Mouse (Mus musculus) heart, adult 11 months (tissue): ENCODE measurements around the gene Jagn1.
A peak's percentile ranks its signal among the peaks of the same experiment; 100 is the strongest.

Source experiments
- DNase-seq: peaks from one replicate; pipeline ENCODE4 v3.0.0; 2022

Gene Jagn1

DNA sequence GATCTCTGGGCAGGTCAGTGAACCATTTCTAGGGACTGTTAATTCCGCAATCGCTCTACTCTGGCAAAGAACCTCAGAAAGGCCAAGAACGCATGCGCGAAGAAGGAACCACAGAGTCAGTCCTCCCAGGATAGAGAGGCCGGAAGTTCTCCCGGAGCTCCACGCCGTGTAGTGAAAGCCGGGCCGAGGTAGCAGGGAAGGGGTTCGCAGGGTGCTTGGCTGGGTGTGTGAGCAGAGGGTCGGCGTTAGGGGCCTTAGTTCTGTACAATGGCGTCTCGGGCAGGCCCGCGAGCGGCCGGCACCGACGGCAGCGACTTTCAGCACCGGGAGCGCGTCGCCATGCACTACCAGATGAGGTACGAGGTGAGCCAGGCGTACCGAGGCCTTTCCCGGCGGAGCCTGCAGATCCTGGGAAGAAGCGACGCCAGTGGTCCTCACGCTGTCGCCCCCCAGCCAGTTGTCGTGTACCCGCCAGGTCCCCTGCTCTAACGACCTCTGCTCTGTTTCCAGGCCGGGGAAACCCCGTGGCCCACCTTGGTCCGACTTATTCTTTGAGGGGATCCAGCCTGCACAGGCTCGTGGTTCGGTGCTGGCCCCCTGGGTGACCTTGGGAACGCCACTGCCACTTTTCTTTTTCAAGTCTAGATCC lies at the start of gene Jagn1:
Gene Jagn1, plus strand, starts transcription at position 128 of the 649 bp plus-strand sequence.
- peak; percentile 99 for DNase-seq

DNA sequence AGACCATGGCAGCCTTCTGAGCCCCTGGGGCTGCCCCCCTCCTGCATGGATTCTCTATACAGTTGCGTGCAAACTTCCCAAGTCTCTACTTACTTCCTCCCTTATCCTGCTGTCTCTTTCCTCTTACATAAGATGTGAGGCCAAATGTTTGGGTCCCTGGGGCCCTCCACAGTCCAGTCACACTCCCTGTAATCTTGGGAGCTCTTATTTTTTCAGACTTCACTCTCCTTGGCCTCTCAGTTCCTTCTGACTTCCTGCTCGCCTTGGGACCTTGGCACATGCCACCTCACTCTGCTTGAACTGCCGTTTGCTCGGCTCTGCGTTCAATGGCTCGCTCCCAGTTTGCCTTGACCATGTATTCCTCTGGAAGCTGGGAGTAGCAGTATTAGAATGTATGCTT lies 48.4 kb upstream of the Jagn1 start:
- DNase-seq = peak; percentile 96

DNA sequence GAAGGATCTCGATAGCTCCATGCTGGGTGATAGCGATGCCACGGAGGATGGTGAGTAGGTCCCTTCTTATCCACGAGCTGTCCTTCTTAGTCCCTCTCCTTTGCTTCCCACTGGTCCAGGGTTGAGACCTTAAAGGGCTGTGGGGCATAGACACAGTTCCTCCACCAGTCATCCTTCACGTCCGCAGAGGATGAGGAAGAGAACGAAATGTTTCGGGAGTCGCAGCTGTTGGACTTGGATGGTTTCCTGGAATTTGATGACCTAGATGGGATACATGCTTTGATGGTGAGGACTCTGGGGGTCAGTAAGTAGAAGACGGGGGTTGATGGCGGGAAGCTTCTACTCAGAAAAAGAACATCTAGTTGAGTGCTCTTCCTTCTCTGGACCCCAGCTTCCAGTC lies 47.6 kb upstream of the Jagn1 start:
- DNase-seq = peak; percentile 91

DNA sequence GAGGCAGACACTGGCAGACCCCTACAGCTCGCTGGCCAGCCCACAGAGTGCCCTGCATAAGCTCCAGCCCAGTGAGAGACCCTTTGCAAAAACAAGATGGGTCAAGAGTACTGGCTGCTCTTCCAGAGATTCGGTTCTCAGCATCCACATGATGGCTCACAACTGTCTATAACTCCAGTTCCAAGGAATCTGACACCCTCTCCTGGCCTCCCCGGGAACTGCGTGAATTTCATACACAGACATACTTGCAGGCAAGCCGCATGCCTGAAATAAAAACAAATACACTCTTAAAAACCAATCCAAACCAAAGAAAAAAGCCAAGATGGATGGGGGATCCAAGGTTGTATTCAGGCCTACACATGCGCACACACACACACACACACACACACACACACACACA lies 46.9 kb upstream of the Jagn1 start:
- no peak for DNase-seq

DNA sequence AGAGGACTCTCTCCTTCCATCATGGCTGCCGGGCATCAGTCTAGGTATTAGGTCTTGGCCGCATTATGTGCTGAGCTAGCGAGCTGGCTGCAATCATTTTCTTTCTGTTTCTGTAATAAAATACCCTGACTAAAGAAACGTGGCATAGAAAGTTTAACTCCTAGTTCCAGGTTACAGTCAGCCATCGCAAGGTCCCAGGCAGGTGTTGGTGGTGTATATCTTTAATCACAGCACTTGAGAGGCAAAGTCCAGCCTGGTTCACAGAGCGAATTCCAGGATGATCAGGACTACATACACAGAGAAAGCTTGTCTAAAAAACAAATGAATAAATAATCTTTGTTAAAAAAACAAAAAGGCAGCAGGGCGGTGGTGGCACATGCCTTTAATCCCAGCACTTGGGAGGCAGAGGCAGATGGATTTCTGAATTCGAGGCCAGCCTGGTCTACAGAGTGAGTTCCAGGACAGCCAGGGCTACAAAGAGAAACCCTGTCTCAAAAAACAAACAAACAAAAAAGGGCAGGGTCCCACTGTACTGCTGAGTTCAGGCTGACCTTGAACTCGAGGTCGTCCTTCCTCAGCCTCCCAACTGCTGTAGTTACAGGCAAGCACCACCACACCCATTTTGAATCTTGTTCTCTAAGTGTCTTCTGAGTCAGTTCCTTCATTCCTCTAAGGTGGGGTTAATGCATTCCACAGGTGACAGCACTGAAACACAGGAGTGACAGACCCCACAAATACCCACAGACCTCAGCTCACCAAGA lies 45.9 kb upstream of the Jagn1 start:
- DNase-seq = peak; percentile 85

DNA sequence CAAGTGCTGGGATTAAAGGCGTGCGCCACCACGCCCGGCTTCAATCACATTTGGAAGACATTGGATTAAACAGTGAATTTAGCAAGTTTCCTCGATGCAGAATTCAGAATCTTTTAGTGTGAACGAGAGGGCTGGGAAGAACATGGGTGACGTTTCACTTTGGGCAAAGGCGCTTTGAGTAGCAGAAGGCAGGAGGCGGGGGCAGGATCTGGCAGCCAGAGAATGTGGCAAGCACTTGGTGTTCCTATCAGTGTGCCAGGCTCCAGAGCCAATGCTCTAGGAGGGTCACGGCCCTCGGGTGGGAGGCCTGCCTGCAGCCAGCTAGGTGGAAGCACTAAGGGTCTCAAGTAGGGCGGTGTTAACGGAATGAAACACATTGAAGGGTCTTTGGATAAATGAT lies 40.3 kb upstream of the Jagn1 start:
- peak; percentile 94 for DNase-seq

DNA sequence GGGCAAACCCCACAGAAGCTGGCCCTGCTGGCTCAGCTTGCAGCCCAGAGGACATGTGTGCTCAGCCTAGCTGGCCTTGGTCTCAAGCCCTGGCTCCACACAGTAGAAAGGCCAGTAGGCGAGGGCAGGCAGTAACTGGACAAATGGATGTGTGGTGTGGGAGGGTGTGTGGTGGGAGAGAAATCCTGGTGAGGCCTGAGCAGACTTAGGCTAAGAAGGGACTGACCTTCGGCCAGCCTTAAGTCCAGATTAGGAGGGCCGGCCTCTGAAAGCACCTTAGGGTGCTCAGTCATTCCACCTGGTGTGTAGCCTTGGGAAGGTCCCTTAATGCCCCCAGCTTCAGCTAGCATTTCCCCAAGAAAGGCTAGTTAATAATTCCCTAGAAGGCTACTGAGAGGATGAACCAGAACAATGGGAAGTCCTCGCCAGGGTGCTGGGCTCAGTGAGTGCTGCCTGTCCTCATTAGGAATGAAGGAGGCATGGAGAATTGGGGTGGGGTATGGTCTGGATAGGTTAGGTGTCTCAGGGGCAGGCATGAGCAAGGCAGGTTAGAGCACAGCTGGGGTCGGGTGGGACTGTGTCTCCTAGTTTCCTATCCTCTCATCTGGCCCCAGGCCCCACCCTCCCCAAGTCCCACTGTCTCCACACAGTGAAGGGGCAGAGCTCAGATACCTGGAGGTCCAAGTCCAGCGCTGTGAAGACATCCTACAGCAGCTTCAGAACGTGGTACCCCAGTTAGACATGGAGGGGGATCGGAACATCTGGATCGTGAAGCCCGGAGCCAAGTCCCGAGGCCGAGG lies 37.5 kb upstream of the Jagn1 start:
- DNase-seq = peak; percentile 90

DNA sequence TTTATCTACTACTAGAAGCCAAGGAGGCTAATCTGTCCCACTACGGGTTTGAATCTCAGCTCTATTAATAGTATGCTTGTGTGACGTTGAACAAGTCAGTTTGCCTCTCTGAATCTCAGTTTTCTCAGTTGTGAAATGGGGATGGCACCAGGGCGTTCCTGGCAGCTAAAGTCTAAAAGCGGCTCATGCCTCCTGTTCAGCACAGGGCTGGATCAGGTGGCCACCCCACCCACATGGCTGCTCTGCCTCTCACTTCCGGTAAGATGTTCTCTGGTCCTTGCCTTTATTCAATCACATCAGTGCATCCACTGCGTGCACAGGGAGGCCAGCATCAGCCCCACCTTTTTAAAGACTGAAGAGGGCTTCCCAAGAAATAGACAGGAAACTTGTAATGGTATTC lies 36.9 kb upstream of the Jagn1 start:
- no peak for DNase-seq

DNA sequence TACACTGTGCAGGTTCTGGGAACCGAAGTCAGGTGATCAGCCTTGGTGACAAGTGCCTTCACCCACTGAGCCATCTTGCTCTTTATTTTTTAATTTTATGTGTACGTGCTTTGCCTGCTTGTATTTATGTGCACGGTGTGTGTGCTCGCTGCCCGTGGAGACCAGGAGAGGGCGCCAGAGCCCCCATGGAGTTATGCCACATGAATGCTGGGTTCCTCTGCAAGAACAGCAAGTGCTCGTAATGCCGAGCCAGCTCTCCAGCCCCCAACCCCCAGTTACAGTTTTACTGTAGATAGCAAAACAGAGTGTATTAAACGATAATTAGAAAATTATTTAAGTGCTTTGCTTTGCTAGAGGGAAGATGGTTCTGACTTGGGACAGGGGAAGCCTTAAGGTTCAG lies 35.7 kb upstream of the Jagn1 start:
- peak; percentile 85 for DNase-seq

DNA sequence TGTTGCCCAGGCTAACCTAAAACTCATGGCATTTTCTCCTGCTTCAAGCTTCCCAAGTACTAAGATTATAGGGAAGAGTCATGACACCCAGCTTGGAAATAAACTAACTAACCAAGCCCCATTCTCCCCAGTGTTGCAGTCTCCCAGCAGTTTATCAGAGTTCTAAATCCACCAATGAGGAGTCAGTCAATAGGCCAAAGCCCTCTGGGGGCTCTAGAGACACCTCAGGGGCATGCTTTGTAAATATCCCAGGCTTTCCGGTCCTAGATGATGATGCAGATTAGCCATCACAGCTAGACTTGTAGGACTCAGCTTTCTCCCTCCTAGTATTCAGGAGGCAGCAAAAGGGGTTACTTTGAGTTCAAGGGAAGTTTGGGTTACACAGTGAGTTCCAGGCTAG lies 32.4 kb upstream of the Jagn1 start:
- no peak for DNase-seq

DNA sequence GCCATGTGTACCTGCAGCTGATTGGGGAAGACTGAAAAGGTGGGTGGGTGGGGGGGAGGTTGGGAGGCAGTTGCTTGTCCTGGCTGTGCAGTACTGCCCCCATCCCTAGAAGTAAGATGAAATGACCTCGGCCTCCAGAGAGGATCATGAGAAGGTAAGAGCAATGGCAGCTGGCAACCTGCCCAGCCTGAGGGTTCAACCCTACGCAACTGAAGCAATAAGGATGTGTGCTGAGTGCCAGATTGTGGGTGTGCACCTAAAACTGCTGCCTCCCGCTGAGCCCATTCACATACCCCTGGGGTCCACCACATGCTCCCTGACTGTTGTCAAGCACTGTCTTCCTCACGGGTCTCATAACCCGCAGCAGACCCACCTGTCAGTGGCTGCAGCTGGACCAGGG lies 26.0 kb upstream of the Jagn1 start:
- no peak for DNase-seq

DNA sequence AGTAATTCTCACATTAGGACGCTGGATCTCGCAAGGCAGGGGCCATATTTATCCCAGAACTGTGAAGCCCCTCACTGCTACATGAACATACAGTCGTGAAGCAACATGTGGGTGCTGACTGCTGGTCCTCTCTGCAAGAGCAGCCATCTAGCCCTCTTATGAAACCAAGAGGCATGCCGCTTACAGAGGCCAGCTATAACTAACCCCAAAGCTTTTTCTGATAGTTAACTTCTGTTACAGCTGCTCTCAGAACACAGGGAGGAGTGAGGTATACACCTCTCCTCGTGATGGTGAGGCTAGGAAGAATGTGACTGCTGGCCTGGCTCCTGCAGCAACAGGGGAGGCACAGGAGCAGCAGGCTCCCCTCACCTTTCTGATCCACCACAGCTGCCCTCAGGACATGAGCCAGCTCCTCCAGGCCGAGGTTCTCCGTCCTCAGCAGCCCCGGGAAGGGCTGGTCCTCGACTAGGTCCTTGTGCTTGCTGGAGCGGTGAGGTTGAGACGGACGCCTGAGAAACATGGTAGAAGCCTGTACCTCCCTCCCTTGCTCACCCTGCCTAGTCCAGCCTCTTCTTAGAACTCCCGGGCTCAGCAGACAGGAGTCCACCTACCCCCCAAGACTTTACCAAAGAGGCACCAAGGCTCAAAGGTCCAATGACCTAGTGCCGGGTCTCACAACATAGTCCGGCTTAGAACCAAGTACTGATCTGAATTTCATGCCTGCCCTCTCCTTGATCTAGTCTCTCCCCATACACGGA lies 23.7 kb upstream of the Jagn1 start:
- no peak for DNase-seq

DNA sequence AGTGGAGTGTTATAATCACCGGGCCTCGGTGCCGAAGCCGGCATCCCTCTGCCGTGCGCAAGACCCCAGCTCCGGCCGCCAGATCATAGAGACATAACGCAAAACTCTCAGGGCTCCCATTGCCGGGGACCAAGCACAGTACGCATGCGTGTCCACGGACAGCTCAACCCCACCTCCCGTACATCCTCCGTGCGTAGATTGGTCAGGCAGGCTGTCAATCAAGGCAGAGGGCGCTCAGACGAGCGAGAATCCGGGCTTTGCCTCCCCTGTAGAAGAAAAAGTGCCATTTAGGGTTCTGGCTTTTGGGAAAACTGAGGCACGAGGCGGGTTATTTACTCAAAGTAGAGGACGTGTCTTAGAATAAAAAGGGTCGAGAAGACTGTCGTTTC lies 23.2 kb upstream of the Jagn1 start, which contains the start of gene Rpusd3:
Gene Rpusd3, minus strand, starts transcription at position 142 of the 389 bp plus-strand sequence.
- peak; percentile 100 for DNase-seq

DNA sequence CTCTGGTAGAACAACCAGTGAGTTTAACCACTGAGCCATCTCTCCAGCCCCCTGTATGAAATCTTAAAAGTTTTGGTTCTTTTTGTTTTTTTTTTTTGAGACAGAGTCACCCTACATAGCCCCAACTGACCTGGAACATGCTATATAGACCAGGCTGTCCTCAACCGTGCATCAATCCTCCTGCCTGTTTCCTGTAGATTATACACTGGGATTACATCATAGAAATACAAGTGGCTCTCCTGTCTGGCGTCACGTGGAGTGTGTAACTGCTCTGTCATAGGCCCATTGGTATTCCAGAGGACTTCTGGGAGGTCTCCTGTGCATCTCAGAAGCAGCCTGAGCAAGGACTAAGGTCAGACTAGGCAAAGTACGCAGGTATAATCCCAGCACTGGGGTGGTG lies 19.4 kb upstream of the Jagn1 start:
- DNase-seq = no peak

DNA sequence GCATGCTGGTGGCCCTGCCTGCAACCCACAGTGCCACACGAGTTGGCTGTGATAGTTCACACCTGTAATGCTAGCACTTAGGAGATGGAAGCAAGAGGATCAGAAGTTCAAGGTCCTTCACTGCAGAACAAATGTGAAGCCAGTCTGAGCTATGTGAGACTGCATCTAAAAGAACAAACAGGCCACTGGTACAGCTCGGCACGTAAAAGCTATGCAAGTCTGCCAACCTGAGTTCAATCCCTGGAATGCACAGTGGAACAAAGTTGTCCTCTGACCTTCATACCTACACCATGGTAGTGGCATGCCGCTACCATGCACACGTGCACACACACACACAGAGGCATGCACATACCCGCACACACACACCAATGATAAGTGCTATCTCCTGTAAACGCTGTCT lies 18.2 kb upstream of the Jagn1 start:
- no peak for DNase-seq

DNA sequence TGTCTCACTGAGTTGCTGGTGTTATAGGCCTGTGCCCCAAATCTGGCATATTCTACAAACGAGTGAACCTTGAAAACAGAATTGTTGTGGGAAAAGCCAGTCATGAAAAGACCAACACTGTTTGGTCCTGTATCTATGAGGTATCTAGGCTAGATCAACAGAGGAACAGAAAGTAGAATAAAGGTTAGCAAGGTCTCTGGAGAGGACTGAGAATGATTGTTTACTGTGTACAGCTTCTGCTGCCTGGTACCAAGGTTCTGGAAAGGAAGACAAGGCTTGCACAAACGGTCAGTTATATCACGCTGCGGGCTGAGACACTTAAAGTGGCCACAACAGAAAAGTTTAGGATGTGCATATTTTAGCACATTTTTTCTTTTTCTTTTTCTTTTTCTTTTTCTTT lies 15.7 kb upstream of the Jagn1 start:
- no peak for DNase-seq

DNA sequence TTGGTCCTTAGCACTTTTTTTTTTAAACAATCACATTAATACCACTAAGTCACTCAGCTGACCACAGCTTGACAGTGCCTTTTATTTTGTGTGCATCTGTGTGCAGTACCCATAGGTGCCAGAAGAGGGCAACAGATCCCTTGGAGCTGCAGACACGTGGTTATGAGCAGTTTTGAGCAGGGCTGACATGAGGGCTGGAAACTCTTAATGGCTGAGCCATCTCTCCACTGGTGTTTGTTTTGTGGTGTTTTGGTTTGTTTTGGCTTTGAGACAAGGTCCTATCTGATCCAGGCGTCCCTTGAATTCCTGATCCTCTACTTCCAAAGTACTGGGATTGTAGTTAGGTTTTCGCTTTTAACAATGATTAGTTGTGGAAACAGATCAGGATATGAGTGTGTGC lies 15.0 kb upstream of the Jagn1 start:
- DNase-seq = no peak

DNA sequence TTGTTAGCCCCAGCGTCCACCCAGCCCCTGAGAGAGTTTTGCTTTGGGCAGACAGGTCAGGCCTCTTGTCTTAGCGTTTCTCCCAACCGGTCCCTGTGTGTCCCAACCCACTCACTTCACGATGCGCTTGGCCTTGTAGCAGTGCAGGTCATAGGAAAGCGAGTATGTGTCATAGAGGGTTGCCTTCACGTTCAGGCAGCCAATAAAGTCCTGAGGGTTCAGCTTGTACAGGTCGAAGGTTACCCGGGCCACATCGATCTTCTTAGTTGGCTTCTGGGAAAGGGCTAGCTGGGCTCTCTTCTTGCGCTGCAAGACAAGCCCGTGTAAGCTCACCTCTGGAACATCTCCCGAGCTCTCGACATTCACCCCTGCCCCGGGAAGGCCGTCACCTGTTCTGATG lies 14.4 kb upstream of the Jagn1 start:
- no peak for DNase-seq

DNA sequence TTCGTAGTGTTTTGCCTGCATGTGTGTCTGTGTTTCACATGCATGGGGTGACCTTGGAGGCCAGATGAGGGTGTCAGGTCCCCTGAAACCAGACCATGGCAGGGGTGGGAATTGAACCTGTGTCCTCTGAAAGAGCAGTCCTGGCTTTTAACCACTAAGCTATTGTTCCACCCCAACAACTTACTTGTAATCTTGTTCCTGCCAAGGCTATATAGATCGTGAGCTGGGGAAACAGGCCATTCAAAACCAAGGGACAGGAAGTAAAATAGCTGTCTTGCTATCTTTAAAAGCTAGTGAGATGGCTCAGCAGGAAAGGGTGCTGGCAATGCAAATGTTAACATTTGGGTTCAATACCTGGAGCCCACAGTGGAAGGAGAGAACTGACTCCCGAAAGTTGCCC lies 12.4 kb upstream of the Jagn1 start:
- no peak for DNase-seq

DNA sequence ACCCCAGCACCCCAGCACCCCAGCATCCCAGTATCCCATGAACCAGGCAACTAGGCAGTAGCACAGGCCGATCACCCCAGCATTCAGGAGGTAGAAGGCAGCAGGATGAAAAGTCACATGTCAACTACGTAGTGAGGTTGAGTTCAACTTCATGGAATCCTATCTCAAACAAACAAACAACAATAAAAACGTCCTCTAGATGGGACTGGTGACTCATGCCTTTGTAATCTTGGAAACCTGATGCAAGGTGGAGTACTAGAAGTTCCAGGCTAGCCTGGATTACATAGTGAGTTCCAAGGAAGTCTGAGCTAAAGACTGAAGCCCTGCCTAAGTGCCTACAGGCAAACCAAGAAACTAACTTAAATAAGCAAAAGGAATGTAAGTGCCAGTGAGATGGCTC lies 11.5 kb upstream of the Jagn1 start:
- DNase-seq = no peak

DNA sequence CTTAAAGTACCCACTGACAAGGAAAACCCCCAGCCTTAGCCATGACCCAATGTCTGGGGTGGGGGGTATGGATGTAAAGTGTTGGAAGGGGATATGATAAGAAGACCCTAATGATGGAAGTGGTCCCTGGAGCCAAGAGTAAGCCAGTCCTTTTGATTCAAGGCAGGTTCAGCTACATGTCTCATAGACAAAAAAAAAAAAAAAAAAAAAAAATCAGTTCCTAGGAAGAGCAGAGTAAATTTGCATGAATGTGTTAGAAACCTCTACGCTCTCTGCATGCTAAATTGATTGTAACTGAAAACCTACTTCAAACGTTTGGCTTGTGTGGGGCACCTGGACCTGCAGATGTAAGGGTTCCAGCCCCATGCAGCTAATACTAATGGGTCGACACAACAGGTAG lies 10.6 kb upstream of the Jagn1 start:
- no peak for DNase-seq

DNA sequence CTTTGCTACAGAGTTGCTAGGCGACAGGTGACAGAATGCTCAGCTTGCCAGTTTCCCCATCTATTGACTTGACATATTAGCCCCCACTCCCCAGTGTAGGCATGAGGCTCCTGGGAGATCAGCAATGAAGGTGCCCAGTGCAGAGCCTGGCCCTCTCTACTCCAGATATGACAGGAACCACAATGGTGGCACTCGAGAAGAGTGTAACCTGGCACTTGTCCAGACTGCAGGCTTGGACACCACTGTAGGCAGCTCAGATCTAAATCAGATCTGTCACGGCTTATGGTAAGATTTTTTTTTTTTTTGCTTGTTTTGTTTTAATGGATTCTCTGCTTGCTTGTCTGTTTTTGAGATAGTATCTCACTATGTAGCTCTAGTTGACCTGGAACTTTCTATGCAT lies 8.7 kb upstream of the Jagn1 start:
- no peak for DNase-seq

DNA sequence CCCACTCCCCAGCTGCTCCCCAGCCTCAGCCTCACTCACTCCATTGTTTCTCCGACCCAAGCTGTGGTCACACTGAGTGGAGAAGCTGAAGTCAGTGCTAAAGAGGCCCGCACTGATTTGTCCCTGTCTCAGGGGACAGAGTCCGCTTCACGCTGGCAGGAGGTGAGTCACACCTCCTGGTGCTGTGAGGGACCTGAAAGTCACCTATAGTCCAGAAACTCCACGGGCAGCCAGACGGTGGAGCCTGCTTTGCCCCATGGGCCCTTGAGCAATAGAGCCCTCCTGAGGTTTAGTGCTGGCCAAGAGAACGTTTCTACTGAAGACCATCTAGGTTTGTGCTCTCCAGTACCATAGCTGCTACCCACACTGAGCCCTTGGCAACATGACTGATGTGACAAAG lies 7.7 kb upstream of the Jagn1 start:
- no peak for DNase-seq
